Mouse (Mus musculus) adrenal gland, adult (tissue): ENCODE data around the gene Hcfc1.

ENCODE experiments used
- DNase-seq, 2 experiments: peaks; one replicate each; pipeline ENCODE4 v3.0.0; 2022 to 2023; ENCODE audit warnings: low spot score in 1 of 2; ENCODE audit not compliant: inconsistent age in 2 of 2

Hcfc1 gene

DNA sequence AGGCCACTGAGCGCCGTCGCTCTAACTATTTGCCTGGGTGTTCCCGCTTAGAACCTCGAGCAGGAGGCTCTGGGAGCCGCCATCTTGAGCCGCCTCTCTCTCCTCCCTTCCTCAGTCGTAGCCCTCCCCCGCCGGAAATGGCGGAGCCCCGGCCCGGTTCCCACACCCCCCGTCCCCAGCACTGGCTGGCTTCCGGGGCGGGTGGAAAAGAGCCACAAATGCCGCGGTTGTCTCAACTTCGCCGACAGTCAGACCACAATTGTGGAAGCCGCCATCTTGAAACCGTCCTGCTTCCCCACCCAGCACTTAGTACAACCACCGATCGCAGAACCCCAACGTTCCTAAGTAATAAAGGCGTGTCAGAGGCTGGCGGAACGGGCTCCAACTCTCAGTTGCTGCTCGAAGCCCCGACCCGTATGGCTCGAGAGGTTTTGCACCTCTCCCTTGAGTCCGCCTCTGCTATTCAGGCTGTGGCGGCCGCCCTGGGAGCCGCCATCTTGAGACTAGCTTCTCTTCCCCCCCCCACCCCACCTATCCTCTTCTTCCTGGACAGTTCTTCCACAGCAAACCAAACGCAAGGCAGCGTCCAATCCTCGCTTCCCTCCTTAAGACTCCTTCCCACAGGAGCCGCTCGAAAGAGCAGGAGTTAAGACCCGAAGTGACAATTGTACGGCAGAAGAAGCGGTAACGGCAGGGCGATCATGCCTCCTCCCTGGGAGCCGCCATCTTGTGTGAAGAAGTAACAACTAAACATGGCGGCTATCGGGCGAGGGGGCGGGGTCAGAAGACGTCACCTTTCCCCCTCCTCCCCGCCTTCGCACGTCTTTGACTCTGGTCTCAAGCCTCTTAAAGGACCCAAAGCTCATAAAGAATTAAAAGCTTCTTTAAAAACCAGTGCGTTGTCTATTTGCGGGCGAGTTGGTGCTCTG lies at the start of gene Hcfc1:
TSS of gene Hcfc1 (minus strand) at position 110 of the 929 bp plus-strand sequence.
- peak; percentile 92 to 97 for DNase-seq

DNA sequence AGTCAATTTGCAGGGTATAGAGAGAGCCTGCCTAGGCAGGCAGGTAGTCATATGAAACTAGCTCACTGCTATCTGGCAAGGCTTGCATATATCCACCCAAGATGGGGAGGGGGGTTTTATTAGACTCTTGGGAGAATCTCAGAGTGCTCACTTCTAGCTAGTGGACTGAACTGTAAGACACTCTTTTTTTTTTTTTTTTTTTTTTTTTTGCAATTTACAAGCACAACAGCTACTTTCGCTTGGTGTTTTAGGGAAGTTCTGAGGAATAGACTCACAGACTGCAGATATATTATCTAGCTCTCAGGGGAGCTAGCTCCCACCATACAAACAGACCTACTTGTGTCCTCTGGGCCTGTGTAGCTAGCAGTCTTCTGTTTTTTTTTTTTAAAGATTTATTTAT lies 48.4 kb upstream of the Hcfc1 start:
- no peak for DNase-seq

DNA sequence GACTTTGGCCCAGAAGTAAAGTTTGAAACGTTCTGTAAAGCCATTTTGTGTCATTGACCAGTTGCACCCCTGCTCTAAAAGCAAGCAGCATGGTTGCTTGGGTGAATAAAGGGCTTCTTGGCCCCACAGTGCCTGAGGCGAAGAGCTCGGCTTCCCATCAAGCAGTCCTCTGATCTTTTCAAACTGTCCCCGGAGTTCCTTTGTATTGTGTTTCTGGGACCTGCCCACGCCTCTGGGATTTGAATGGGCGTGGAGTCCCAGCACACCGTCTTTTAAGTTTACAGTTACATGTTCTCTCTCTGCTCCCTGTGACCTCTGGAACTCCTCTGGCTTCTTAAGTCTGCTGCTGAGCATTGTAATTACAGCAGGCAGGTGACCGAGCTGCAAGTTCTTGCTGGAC lies 41.9 kb upstream of the Hcfc1 start:
- DNase-seq = no peak

DNA sequence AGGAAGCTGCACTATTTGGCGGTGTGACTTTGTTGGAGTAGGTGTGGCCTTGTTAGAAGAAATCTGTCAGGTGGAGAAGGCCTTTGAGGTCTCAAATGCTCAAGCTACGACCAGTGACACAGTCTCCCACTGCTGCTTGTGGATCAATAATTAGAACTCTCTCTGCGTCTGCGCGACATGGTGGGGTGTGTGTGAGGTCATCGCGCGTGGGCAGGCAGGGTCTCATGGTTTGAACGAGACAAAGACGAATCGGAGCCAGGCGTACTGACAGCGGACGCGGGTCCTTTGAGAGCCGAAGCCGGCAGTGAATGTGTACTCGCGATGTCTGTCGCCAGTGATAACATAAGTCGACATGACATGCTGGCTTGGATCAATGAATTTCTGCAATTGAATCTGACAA lies 40.2 kb upstream of the Hcfc1 start:
- DNase-seq = no peak

DNA sequence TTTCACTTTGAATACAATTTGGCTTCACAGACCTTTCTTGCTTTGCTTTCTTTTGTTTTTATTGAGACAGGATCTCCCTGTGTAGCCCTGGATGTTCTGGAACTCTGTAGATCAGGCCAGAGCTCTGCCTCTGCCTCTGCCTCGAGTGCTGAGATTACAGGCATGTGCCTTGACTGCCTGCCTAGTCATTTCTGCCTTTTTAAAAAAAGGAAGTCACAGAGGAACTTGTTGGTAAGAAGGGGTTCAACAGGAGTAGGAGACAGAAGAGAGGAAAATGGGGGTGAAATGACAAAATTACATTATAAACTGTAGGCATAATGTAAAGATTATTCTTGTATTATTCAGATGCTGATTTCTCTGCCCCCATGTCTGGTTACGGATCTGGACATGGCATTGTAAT lies 37.5 kb upstream of the Hcfc1 start:
- no peak for DNase-seq

DNA sequence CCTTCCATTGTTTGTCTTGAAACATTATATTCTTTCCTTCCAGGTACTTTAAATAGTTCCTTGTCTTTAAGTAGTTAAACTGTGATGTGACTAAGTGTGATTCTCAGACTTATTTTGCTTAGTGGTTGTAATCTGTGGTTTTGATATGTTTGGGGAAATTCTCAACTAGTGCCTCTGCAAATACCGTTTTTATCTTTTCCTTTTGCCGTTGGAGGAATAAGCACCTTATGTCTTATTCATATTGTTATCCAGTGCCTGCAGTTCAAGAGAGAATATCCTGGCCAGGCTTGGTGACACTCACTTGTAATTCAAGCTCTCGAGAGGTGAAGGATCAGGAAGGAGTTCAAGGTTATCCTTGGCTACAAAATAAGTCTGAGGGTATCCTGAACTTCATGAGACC lies 34.9 kb upstream of the Hcfc1 start:
- no peak for DNase-seq

DNA sequence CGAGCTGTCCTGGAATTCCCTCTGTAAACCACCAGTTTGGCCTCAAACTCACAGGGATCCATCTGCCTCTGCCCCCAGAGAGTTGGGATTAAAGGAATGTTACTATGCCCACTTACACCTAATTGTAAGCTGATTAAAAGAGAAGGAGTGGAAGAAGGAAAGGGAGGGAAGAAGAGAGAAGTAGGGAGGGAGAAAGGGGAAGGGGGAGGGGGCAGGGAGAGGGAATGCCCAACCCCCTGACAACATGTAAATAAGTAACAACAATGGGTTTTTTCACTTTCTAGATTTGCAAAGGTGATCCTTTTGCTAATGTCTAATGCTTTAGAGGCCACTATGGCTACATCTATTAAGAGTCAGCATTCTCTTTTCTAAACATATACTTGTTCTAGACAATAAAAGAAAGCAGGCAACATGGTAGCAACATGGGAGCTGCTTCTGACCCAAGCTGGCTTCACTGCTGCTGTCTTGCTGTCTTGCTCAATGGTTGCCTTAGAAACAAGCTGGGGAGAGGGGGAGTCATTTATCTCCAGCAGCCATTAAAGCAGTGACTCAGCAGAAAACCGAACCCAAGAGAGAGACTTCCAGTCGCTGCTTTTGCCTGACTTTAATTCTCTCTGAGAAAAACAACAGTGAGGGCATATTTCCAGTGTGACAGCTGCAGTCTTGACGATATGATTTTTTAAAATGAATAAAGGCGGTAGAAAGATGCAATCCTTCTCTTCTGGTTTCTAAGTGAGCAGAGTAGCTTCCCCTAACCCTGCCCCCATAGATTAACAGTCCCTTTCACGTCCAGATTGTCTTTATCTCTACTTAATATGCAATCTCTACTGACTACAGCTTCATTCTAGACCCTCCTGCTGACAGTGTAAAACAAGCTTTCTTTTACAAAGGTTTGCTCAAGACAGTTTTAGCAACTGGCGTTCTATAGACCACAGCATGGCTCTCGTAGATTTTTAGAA lies 33.0 kb upstream of the Hcfc1 start:
- peak; percentile 57 to 84 for DNase-seq

DNA sequence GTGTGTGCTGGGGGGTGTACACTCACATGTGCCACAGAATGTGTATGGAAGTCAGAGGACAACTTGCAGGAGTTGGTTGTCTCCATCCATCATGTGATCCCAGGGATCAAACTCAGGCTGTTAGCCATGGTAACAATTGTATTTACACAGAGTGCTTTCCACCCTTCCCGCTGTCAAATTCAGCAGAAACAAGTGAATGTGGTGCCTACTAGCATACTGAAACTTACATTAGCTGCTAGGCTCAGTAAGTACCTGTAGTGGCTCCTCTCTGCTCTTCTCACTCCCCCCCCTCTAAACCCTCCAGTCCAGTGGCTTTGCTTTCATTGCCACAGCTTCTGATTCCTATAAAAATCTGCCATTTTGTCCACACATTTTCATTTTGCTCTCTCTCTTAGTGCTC lies 11.6 kb upstream of the Hcfc1 start:
- DNase-seq = no peak

DNA sequence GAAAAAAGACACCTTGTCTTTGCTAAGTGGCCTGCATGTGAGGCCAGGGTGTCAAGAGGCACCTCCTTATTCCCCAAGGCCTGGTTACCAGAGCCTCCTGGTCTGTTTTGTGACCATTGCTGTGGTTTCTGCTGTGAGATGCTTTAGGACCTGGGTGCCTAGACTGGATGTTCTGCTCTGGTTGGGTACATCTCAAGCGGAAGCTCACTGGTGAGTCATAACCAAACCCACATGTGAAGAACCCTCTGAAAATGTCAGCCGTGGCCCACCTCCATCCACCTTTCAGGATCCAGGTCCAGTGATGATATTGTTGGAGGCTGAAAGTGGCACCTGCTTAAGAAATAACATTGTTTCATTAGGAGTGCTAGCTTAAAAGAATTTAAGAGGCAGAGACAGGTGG lies 10.1 kb upstream of the Hcfc1 start:
- DNase-seq = no peak

DNA sequence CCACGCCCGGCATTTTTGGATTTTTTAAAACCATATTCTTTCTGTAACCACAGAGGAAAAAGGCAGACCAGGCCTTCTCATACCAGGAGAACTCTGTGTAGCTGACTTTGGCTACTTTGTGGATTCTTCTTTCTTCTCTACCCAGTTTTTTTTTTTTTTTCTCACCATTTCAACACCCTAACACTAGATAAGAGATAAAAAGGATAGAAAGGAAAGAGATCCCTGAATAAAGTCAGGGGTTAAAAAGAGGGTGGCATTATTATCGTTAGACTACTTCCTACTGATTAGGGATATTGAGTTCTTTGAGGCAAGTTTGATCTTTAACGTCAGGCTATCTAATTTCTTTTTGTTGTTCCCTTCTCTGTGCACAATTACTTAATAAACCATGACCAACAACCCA lies 6.6 kb upstream of the Hcfc1 start:
- no peak for DNase-seq

DNA sequence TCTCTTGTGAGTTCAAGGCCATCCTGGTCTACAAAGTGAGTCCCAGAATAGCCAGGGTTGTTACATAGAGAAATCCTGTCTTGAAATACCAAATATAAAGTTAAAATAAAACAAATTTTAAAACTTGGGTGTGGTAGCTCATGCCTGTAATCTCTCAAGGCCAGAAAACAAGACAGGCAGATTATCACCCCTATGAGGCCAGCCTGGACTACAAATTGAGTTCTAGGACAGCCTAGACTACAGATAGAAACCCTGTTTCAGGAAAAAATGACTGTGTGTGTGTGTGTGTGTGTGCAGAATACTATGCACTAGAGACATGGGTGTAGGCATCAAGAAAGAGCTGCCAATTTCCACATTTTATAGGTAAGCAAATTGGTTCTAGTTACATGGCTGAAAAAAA lies 4.6 kb upstream of the Hcfc1 start:
- no peak for DNase-seq

DNA sequence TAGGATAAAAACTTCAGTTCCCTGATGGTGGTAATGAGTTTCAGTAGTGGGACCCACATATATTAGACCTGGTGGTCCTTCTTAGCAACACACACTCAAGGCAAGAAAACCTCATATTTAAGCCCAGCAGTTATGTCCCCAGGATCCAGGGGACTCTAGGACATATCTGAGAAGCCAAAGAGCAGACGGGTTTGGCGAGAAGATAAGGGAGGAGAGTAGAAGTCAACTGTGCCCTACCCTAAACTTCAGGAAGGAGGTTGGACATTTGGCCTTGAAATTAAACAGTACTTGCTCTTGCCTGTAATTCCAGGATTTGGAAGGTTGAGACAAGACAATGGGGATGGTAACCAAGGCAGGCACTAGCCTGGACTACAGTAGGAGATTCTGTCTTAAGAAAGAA lies 3.6 kb upstream of the Hcfc1 start:
- no peak for DNase-seq

DNA sequence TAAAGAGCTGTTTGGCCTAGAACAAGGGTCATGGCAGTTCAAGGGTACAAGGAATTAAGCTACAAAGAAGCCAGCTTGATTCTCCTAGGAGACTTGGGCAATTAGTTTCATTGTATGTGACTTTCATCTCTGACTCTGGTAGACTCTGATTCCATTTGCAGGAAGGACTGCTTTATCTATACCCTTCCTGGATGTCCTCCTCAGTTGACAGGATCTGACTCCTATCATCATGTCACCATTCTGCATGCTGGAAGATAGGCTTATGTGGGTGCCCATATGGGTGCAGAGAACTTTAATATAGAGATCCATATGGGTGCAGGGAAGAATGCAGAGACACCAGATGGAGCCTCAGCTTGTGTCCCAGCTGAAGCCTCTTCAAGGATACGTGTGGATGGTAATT lies 3.0 kb upstream of the Hcfc1 start:
- DNase-seq = no peak

DNA sequence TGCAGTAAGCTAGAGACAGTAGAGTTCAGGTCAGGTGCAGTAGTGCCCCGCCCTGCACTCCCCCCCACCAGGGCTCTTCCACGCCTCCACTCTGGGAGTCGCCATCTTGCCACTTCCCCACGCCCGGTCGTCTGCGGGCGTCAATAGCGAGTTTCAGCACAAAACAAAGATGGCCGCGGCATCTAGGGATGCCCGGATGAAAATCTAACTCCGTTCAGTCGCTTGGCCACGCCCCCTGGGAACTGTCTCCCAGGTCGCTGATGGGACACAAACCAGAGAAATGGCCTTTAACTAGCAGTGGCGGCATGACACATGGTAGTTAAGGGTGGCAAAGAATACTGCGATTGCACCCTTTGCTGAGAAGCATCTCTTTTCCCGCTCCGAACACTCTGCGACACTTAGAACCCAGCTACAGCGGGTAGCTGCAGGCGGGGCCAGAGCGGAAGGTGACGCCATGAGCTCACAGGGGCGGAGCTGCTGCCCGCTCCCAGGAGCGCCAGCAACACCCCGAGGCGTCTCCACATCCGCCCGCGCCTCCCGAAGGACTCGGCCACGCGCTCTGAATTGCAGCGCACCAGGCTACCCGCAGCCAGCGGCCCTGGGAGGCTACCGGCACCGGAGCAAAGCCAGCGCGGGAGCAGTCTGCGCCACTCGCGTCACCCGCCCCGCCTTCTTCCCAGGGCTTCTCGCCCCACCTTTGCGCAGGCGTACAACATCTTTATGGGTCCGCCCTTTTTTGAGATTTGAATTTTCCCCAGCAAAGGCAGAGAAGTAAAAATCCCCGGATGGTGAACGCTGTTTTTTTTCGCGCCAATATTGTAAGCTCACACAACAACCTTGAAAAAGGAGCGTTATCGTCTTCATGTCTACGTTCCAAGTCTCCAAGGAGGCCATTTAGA lies 1.3 kb upstream of the Hcfc1 start:
- DNase-seq = peak; percentile 92 to 97

DNA sequence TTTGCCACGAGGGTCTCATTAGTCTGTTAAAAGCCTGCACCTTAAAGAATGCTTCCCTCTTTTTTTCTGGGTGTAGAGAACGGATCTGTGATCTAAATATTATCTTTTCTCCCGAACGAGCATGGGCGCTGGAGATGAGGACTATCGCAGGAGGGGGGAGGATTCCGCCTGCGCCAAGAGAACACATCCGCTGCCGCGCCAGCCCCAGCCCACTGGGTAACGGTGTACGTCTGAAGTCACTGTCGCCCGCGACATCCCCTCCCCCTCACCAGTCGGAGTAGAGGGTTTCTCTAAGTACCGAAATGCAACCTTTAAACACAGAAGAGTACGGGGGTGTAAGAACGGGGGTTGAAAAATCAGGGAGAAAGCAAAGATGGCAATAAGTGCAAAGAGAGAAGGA lies 850 bp downstream of the Hcfc1 start:
- DNase-seq = peak; percentile 72 to 83

DNA sequence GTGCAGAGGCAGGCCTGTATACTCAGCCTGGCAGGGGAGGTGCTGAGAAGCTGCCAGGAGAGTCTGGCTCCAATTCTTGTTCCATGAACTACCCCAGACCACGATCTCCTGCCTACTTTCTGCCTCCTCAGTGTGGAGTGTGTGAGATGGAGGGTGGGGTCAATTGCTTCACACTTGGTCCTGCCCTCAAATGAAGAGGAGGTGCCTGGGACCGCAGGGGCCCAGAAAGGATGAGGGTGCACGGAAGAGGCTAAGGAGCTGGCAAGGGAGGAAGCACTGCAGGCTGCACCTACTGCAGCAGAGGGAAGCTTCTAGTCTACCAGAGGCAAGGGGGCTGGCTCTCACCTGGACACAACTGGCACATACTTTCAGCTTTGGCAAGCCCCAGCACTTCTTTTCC lies 1.8 kb downstream of the Hcfc1 start:
- peak; percentile 14 to 55 for DNase-seq

DNA sequence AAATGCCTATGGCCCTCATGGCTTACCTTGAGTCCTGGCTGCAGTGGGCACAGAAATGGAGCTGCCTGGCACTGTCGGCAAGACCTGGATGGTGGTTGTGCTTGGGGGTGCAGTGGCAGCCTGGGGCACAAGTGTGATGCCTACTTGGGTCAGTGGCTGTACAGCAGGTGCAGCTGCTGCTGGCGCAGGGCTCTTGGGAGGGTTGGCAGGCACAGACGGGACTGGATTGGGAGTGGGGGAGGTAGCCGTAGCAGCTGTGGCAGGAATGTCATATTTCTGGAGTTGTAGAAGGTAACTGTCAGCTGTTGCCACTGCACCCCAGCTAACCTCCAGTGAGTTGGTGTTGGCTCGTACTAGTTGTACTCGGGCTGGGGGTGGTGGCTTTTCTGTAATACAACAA lies 11.2 kb downstream of the Hcfc1 start:
- no peak for DNase-seq

DNA sequence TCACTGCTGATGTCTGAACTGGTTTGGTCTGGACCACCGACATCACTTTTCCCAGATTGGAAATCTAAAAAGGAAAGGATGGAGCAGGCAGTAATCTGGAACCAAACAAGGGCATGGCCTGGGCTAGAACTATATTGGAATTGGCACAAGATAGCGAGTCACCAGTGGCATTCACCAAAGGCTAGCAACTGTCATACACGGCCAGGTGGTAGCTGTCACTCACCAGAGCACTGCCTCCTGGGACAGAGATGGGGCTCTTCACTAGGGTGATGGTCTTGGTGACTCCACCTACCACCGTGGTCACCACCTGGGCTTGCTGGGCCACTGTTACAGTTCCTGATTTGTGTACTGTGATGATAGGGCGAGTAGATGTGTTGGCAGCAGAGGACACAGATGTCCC lies 13.6 kb downstream of the Hcfc1 start:
- DNase-seq = no peak

DNA sequence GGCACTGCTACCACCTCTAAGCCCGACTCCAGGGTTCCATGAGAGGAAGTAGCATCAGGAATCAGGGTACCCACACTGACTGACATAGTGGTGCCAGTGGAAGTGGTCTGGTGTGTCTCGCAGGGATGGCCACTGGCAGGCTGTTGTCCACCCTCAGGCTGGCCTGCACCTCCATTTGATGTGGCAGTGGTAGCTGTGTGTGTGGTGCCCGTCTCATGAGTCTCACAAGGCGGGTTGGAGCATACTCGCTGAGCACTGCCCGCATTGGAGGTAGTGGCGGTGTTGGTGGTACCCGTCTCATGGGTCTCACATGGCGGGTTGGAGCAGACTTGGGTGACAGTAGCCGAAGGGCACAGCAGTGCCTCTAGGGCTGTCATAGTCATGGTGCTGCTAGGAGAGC lies 16.8 kb downstream of the Hcfc1 start:
- no peak for DNase-seq

DNA sequence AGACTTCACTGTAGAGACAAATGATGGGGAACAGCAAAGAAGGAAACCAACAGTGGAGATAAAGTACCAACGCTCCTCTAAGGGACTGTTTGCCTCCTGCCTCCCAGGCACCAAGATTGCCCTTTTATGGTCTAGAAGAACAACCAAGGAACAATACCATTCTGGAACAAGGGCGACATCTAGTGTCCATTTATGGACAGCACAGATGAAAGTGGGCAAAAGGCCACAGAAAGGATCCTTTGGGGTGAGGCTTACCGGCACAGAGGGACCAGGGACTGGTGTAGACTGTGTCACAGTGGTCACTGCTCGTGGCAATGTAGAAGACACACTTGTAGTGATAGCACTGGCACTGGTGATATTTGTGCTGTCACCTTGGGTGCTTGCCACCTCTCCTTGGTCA lies 17.5 kb downstream of the Hcfc1 start:
- peak; percentile 36 to 87 for DNase-seq

DNA sequence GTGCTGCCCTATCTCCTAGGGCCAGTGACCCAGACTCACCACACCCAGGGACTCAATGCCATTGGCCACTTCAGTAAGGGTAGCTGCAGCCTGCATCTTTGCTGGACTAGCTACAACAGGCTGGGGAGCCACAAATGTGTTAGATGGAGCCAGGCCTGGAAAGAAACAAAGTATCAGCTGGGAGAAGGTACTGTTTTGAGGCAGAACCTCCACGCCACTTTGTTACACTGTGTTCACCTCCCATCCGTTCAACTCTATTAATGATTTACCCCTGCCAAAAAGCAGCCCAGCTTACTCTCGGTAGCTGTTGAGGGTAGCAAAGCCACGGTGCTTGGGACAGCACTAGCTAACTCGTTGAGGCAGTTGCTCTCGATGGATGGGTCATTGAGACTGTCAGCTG lies 19.3 kb downstream of the Hcfc1 start:
- DNase-seq = no peak
